Mouse (Mus musculus): Measurements from ENCODE around the gene Mrrf.

Gene Mrrf

GRCm38 (mm10) chr2:36201756-36202610 is 65.8 kb downstream of the Mrrf start:
- no peak for DNase-seq

- DNase-seq, result no peak
Observed at GRCm38 (mm10) chr2:36202611-36202880, 66.4 kb downstream of the Mrrf start.

- DNase-seq, result no peak
Observed at GRCm38 (mm10) chr2:36203011-36203825, 67.0 kb downstream of the Mrrf start.

GRCm38 (mm10) chr2:36204595-36204994 is 68.4 kb downstream of the Mrrf start:
- no peak for DNase-seq

GRCm38 (mm10) chr2:36207071-36207470 is 70.9 kb downstream of the Mrrf start:
- no peak for DNase-seq

- no peak for DNase-seq
Observed at GRCm38 (mm10) chr2:36210796-36211195, 74.6 kb downstream of the Mrrf start.

- DNase-seq, result no peak
Observed at GRCm38 (mm10) chr2:36211785-36212184, 75.6 kb downstream of the Mrrf start.

- no peak for DNase-seq
Observed at GRCm38 (mm10) chr2:36213108-36213507, 76.9 kb downstream of the Mrrf start.

GRCm38 (mm10) chr2:36214023-36214422 is 77.8 kb downstream of the Mrrf start:
- peak; percentile 64 for DNase-seq

GRCm38 (mm10) chr2:36214425-36214824 is 78.2 kb downstream of the Mrrf start:
- DNase-seq, result no peak

GRCm38 (mm10) chr2:36215203-36215739 is 79.1 kb downstream of the Mrrf start:
- no peak for DNase-seq

GRCm38 (mm10) chr2:36216546-36216945 is 80.4 kb downstream of the Mrrf start:
- no peak for DNase-seq

GRCm38 (mm10) chr2:36216953-36217573 is 80.9 kb downstream of the Mrrf start:
- no peak for DNase-seq

- DNase-seq, result no peak
Observed at GRCm38 (mm10) chr2:36217692-36218233, 81.6 kb downstream of the Mrrf start.

GRCm38 (mm10) chr2:36220106-36220505 is 83.9 kb downstream of the Mrrf start:
- no peak for DNase-seq

GRCm38 (mm10) chr2:36220891-36221290 is 84.7 kb downstream of the Mrrf start:
- DNase-seq, result no peak

- no peak for DNase-seq
Observed at GRCm38 (mm10) chr2:36222168-36222848, 86.1 kb downstream of the Mrrf start.

- DNase-seq, result no peak
Observed at GRCm38 (mm10) chr2:36223436-36223835, 87.2 kb downstream of the Mrrf start.

- DNase-seq, result no peak
Observed at GRCm38 (mm10) chr2:36224153-36224552, 88.0 kb downstream of the Mrrf start.

- no peak for DNase-seq
Observed at GRCm38 (mm10) chr2:36224599-36224998, 88.4 kb downstream of the Mrrf start.

- no peak for DNase-seq
Observed at GRCm38 (mm10) chr2:36230366-36230765, 94.2 kb downstream of the Mrrf start, which contains the start of gene Ptgs1. Gene Ptgs1 (plus strand): TSS chr2:36230426.

GRCm38 (mm10) chr2:36230967-36231366 is 94.8 kb downstream of the Mrrf start:
- no peak for DNase-seq

Data from cerebellum, adult 9-11 months (tissue).